Mouse (Mus musculus): ENCODE measurements around the gene Tmem161a. TPM values are rescaled to one million over a fixed set of nuclear protein-coding genes. Genes with fewer than 3 reads are reported as not detected.
"Not testable (repeated sequence)": the region's sequence is repeated elsewhere in the genome, so short reads cannot be mapped to it uniquely, and the experiment has no call there.

Gene Tmem161a
- polyA plus RNA-seq, 1 experiment, result 59.9 TPM

DNA sequence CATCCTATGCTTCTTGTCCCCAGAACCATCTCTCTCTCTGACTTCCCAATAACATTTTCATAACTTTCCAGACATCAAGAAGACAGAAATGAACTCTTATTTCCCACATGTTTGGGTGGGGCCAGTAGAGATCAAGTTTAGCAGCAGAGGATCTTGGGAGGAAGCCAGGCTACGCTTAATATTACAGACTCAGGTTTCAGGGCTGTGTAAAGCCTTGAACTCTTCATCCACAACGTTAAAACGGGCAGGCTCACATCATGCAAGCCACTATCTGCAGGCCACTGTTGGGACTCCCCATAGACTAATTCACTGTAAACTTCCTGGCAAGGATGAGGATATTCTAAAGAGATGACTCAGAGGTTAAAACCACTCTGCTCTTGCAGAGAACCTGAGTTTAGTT, 42.3 kb downstream of the Tmem161a start:
- H3K4me3 ChIP-seq (ENCODE audit: extremely low read depth, insufficient read depth, insufficient read length), result no peak overlapping the region
- no peaks in the 10 kb centered on the region for H3K27me3 ChIP-seq (ENCODE audit: control insufficient read depth, insufficient read depth, low read length)
- WGBS, result 76% methylated on average over 3 of the region's 3 CpGs
- no peak overlapping the region for H3K27ac ChIP-seq (ENCODE audit: insufficient read depth, low read length)
- H3K36me3 ChIP-seq (ENCODE audit: control insufficient read depth, insufficient read depth, low read length), result no peaks in the 10 kb centered on the region
- no peaks in the 10 kb centered on the region for H3K4me1 ChIP-seq (ENCODE audit: control insufficient read depth, insufficient read depth, insufficient read length)
- TF ChIP-seq POLR2A (IDR thresholded peaks at IDR 0.05; ENCODE audit: low read depth, low read length) (no peak), CTCF (IDR thresholded peaks at IDR 0.05; ENCODE audit: extremely low read depth, insufficient read depth, insufficient read length, insufficient replicate concordance) (no peak)
- no peak for DNase-seq (ENCODE audit: low read depth in 1 of 2, low spot score in 2 of 2)

DNA sequence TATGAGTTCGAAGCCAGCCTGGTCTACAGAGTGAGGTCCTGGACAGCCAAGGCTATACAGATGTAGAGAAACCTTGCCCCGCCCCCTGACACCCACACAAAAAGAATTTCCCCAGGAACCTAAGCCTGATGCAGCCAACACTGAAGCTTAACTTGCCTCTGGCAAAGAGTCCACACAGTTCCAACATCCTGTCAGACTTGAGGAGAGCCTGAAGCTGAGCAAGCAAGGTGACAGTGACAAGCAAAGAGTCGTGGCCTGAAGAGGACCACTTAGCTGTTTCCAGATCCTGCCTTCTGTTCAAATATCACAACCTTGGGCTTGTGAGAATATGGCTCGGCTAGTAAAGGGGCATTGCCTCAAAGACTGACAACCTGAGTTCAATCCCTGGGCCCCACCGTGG, 42.9 kb downstream of the Tmem161a start:
- WGBS, result 80% methylated on average over 5 of the region's 5 CpGs
- Histone ChIP-seq H3K27me3 (ENCODE audit: control insufficient read depth, insufficient read depth, low read length) (no peaks in the 10 kb centered on the region), H3K4me3 (ENCODE audit: extremely low read depth, insufficient read depth, insufficient read length) (no peak overlapping the region), H3K27ac (ENCODE audit: insufficient read depth, low read length) (no peak overlapping the region), H3K4me1 (ENCODE audit: control insufficient read depth, insufficient read depth, insufficient read length) (no peaks in the 10 kb centered on the region), H3K36me3 (ENCODE audit: control insufficient read depth, insufficient read depth, low read length) (no peaks in the 10 kb centered on the region)
- TF ChIP-seq POLR2A (IDR thresholded peaks at IDR 0.05; ENCODE audit: low read depth, low read length), result no peak
- TF ChIP-seq CTCF (IDR thresholded peaks at IDR 0.05; ENCODE audit: extremely low read depth, insufficient read depth, insufficient read length, insufficient replicate concordance), result no peak
- no peak for DNase-seq (ENCODE audit: low read depth in 1 of 2, low spot score in 2 of 2)

DNA sequence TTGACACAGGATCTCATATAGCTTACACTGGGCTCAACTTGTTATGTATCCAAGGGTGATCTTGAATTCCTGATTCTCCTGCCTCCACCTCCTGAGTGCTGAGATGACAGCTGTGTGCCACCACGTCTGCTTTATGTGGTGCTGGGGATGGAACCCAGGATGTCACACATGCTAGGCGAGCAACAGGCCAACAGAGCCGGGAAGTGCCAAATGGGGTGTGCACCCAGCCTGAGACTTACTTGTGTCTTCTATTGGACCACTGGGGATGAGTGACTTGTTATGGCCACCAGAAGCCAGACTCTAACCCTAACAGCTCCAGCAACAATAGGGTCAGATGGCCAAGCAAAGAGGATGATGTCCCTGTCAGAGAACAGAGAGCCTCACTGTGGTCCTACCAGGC, 44.0 kb downstream of the Tmem161a start:
- H3K36me3 ChIP-seq (ENCODE audit: control insufficient read depth, insufficient read depth, low read length); H3K27me3 ChIP-seq (ENCODE audit: control insufficient read depth, insufficient read depth, low read length); H3K27ac ChIP-seq (ENCODE audit: insufficient read depth, low read length); H3K4me1 ChIP-seq (ENCODE audit: control insufficient read depth, insufficient read depth, insufficient read length); H3K4me3 ChIP-seq (ENCODE audit: extremely low read depth, insufficient read depth, insufficient read length); DNase-seq (ENCODE audit: low read depth in 1 of 2, low spot score in 2 of 2): not testable (repeated sequence)
- WGBS, result 90% methylated on average over 3 of the region's 3 CpGs

DNA sequence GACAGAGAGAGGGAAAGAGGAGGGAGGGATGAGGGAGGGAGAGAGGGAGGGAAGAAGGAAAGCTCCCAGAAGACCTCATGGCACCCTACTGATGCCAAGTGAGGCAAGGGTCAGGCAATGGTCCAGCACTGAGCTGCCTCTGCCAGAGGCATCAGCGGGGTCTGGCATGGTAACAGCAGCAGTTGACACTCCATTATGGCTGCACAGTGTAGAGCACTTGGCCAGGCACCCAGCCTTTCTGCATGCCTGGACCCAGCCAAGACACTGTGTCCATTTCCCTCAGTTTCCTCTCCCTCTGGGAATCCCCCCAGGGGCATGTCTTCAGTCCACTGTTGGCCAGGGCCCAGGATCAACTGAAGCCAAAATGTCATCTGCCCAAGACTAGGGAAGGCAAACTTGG, 44.4 kb downstream of the Tmem161a start:
- no peaks in the 10 kb centered on the region for H3K27me3 ChIP-seq (ENCODE audit: control insufficient read depth, insufficient read depth, low read length)
- no peak for DNase-seq (ENCODE audit: low read depth in 1 of 2, low spot score in 2 of 2)
- H3K27ac ChIP-seq (ENCODE audit: insufficient read depth, low read length), result no peak overlapping the region
- no peaks in the 10 kb centered on the region for H3K4me1 ChIP-seq (ENCODE audit: control insufficient read depth, insufficient read depth, insufficient read length)
- 86% methylated on average over 1 of the region's 1 CpGs for WGBS
- TF ChIP-seq POLR2A (IDR thresholded peaks at IDR 0.05; ENCODE audit: low read depth, low read length) (no peak), CTCF (IDR thresholded peaks at IDR 0.05; ENCODE audit: extremely low read depth, insufficient read depth, insufficient read length, insufficient replicate concordance) (no peak)
- H3K36me3 ChIP-seq (ENCODE audit: control insufficient read depth, insufficient read depth, low read length), result no peaks in the 10 kb centered on the region
- H3K4me3 ChIP-seq (ENCODE audit: extremely low read depth, insufficient read depth, insufficient read length), result no peak overlapping the region

DNA sequence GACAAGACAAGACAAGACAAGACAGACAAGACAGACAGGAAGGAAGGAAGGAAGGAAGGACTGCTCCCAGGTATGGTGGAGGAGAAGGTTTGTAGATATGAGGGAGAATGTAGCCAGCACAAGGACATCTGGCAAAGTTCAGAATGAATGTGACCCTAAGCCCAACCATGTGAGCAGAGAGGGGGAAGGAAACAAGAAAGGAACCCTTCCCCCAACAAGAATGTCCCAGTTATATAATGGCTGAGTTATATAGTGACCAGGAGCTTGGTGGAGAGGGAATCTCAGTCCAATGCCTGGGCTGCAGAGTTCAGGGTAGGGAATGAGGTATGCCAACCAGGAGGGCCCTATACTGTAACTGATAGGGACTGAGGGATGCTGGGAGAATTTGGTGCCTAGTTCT, 45.3 kb downstream of the Tmem161a start:
- Histone ChIP-seq H3K4me1 (ENCODE audit: control insufficient read depth, insufficient read depth, insufficient read length) (no peaks in the 10 kb centered on the region), H3K27ac (ENCODE audit: insufficient read depth, low read length) (no peak overlapping the region), H3K27me3 (ENCODE audit: control insufficient read depth, insufficient read depth, low read length) (no peaks in the 10 kb centered on the region), H3K4me3 (ENCODE audit: extremely low read depth, insufficient read depth, insufficient read length) (no peak overlapping the region), H3K36me3 (ENCODE audit: control insufficient read depth, insufficient read depth, low read length) (no peaks in the 10 kb centered on the region)
- DNase-seq (ENCODE audit: low read depth in 1 of 2, low spot score in 2 of 2), result no peak
- TF ChIP-seq POLR2A (IDR thresholded peaks at IDR 0.05; ENCODE audit: low read depth, low read length) (no peak), CTCF (IDR thresholded peaks at IDR 0.05; ENCODE audit: extremely low read depth, insufficient read depth, insufficient read length, insufficient replicate concordance) (no peak)

DNA sequence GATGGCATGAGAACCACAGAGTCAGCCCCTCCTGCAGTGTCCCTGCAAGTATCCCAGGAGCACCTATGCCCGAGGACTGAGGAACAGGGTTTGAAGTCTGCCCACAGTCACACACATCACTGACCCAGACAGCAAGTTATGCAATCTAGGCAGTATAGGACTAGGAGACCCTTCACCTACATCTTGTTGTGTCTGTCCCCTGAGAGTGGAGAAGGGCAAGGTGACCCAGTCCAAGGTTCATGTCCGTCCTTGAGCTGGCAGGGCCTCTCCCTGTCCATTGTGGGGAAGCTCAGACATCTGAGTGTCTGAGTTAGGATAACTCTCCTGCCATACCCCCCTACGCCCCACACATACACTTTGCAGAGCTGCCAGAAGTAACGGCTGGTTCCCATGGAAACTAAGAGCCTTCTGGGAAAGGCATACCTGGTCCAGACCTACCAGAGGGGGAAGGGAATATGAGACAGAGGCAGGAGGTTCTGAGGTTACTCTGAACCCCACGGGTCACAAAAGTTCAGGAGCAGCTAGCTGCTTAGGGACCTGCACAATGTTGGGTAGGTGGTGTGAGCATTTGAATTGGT, 47.0 kb downstream of the Tmem161a start:
- Histone ChIP-seq H3K4me3 (ENCODE audit: extremely low read depth, insufficient read depth, insufficient read length) (no peak overlapping the region), H3K27ac (ENCODE audit: insufficient read depth, low read length) (no peak overlapping the region), H3K36me3 (ENCODE audit: control insufficient read depth, insufficient read depth, low read length) (no peaks in the 10 kb centered on the region), H3K27me3 (ENCODE audit: control insufficient read depth, insufficient read depth, low read length) (no peaks in the 10 kb centered on the region), H3K4me1 (ENCODE audit: control insufficient read depth, insufficient read depth, insufficient read length) (no peaks in the 10 kb centered on the region)
- no peak for DNase-seq (ENCODE audit: low read depth in 1 of 2, low spot score in 2 of 2)
- 72% methylated on average over 5 of the region's 5 CpGs for WGBS
- TF ChIP-seq CTCF (IDR thresholded peaks at IDR 0.05; ENCODE audit: extremely low read depth, insufficient read depth, insufficient read length, insufficient replicate concordance), result no peak
- TF ChIP-seq POLR2A (IDR thresholded peaks at IDR 0.05; ENCODE audit: low read depth, low read length), result no peak

DNA sequence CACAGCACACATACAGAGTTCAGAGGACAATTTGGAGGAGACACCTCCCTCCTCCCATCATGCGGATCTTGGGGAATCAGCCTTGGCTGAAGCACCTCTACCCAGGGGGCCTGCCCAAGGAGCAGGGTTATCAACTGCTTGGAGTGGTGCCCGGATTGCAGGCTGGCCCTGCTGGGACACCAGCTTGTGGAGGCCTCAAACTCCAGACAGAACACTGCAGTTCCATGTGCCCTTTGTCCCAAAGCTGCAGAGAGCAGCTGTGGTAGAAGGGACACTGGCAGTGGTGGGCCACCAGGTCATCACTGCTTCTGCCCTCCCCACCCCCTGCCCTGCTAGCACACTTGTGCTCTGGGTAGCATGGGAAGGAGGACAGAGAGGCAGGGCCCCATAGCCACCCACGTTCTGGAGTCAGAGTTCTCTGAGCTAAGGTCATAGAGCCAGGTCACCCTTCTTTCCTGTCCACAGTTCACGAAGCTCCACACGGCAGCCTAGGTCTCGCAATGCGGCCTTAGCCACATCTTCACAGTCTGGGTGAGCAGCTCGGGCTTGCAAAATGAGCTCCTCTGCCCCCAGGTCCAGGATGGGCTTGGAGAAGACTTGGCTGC, 48.2 kb downstream of the Tmem161a start:
- no peaks in the 10 kb centered on the region for H3K4me1 ChIP-seq (ENCODE audit: control insufficient read depth, insufficient read depth, insufficient read length)
- no peak for DNase-seq (ENCODE audit: low read depth in 1 of 2, low spot score in 2 of 2)
- 87% methylated on average over 8 of the region's 8 CpGs for WGBS

More for the DNA sequence above, 48.2 kb downstream of the Tmem161a start:
- TF ChIP-seq POLR2A (IDR thresholded peaks at IDR 0.05; ENCODE audit: low read depth, low read length), result no peak
- TF ChIP-seq CTCF (IDR thresholded peaks at IDR 0.05; ENCODE audit: extremely low read depth, insufficient read depth, insufficient read length, insufficient replicate concordance), result no peak
- Histone ChIP-seq H3K4me3 (ENCODE audit: extremely low read depth, insufficient read depth, insufficient read length) (no peak overlapping the region), H3K27me3 (ENCODE audit: control insufficient read depth, insufficient read depth, low read length) (no peaks in the 10 kb centered on the region), H3K36me3 (ENCODE audit: control insufficient read depth, insufficient read depth, low read length) (peaks cover 4% of the 10 kb centered on the region), H3K27ac (ENCODE audit: insufficient read depth, low read length) (no peak overlapping the region)

Measured in spleen, adult 2 months (tissue).